Mouse (Mus musculus) CH12.LX (cell line): ENCODE results near the gene 1700080E11Rik. TPM values are rescaled to one million over a fixed set of nuclear protein-coding genes. Genes with fewer than 3 reads are reported as not detected.

Experiments
- DNase-seq: peaks from one replicate; pipeline ENCODE4 v3.0.0-alpha.2; 2013; ENCODE audit errors: extremely low read depth
- H3K27ac ChIP-seq: 2 replicates; pipeline ENCODE4 v1.5.1; 2012; ENCODE audit warnings: low read depth, mild to moderate bottlenecking, control low read depth, moderate library complexity; ENCODE audit not compliant: insufficient read depth
- H3K27me3 ChIP-seq: replicated peaks from 2 replicates; pipeline ENCODE3; 2012; ENCODE audit warnings: inconsistent platforms
- H3K36me3 ChIP-seq, 2 experiments: replicated peaks in 1 of 2; 2 replicates each; pipeline versions ENCODE3 to v1.6.1; 2012; ENCODE audit warnings: inconsistent platforms in 1 of 2, low read length in 1 of 2, mild to moderate bottlenecking in 1 of 2, mixed read lengths in 1 of 2, moderate library complexity in 1 of 2; ENCODE audit not compliant: control insufficient read depth in 1 of 2, insufficient read depth in 1 of 2
- H3K4me1 ChIP-seq, 2 experiments: 2 replicates each; pipeline ENCODE4 v1.6.1; 2012; ENCODE audit warnings: inconsistent platforms in 1 of 2, moderate library complexity in 1 of 2; ENCODE audit not compliant: insufficient read depth in 2 of 2, control insufficient read depth in 1 of 2
- H3K4me2 ChIP-seq: 2 replicates; pipeline ENCODE4 v1.6.1; 2012; ENCODE audit warnings: low read depth, mild to moderate bottlenecking, control low read depth; ENCODE audit not compliant: poor library complexity, insufficient read depth, severe bottlenecking
- H3K4me3 ChIP-seq, 3 experiments: fragments of 150-350 bp in 1 of 3; sonication (generic) in 1 of 3; replicated peaks in 1 of 3; 2 replicates each; pipeline versions ENCODE3 to v1.5.1; 2011 to 2012; ENCODE audit warnings: low read depth in 2 of 3, low read length in 2 of 3, mild to moderate bottlenecking in 2 of 3, moderate library complexity in 2 of 3, control low read depth in 1 of 3, improper control_type of control experiment in 1 of 3, inconsistent platforms in 1 of 3, mixed read lengths in 1 of 3; ENCODE audit not compliant: poor library complexity in 1 of 3
- H3K79me2 ChIP-seq: replicated peaks from 2 replicates; pipeline ENCODE4 v1.6.1; 2012; ENCODE audit warnings: mild to moderate bottlenecking, moderate library complexity; ENCODE audit not compliant: control insufficient read depth, poor library complexity, insufficient read depth, severe bottlenecking; ENCODE audit errors: extremely low read depth
- H3K9ac ChIP-seq: 2 replicates; pipeline ENCODE4 v1.6.1; 2012; ENCODE audit warnings: low read depth, mild to moderate bottlenecking, control low read depth, moderate library complexity; ENCODE audit not compliant: insufficient read depth
- H3K9me3 ChIP-seq: replicated peaks from 2 replicates; pipeline ENCODE3; 2012; ENCODE audit warnings: low read length, inconsistent platforms, mixed read lengths
- BHLHE40 ChIP-seq: IDR thresholded peaks from 2 replicates; pipeline ENCODE4 v1.6.1; 2011; ENCODE audit warnings: mild to moderate bottlenecking, low read depth, low read length, improper control_type of control experiment
- CHD2 ChIP-seq: IDR thresholded peaks from 2 replicates; pipeline ENCODE4 v1.6.1; 2011; ENCODE audit warnings: low read length, improper control_type of control experiment
- CTCF ChIP-seq, 2 experiments: IDR thresholded peaks in 1 of 2; conservative IDR thresholded peaks in 1 of 2; 2 replicates each; pipeline ENCODE4 v1.5.1; 2011 to 2012; ENCODE audit warnings: low read depth in 2 of 2, low read length in 2 of 2, improper control_type of control experiment in 1 of 2, inconsistent platforms in 1 of 2, mild to moderate bottlenecking in 1 of 2, moderate library complexity in 1 of 2
- ELF1 ChIP-seq: IDR thresholded peaks from 2 replicates; pipeline ENCODE4 v1.6.1; 2014; ENCODE audit warnings: low read depth, mild to moderate bottlenecking, inconsistent platforms, low read length, improper control_type of control experiment
- HCFC1 ChIP-seq: IDR thresholded peaks from 2 replicates; pipeline ENCODE4 v1.6.1; 2012; ENCODE audit warnings: low read depth, mild to moderate bottlenecking, inconsistent platforms, low read length, improper control_type of control experiment
- JUN ChIP-seq: IDR thresholded peaks from 2 replicates; pipeline ENCODE4 v1.6.1; 2011; ENCODE audit warnings: low read depth, mild to moderate bottlenecking, low read length, improper control_type of control experiment, moderate library complexity; ENCODE audit not compliant: insufficient read depth
- KAT2A ChIP-seq: IDR thresholded peaks from 2 replicates; pipeline ENCODE4 v1.6.1; 2012; ENCODE audit warnings: low read length, improper control_type of control experiment, inconsistent platforms; ENCODE audit not compliant: insufficient replicate concordance
- POLR2A ChIP-seq: IDR thresholded peaks from 2 replicates; pipeline ENCODE4 v1.6.1; 2011; ENCODE audit warnings: low read depth, mild to moderate bottlenecking, improper control_type of control experiment, low read length
- RAD21 ChIP-seq: IDR thresholded peaks from 2 replicates; pipeline ENCODE4 v1.6.1; 2011; ENCODE audit warnings: low read depth, mild to moderate bottlenecking, low read length, improper control_type of control experiment, moderate library complexity
- RCOR1 ChIP-seq: conservative IDR thresholded peaks from 2 replicates; pipeline ENCODE4 v1.6.1; 2012; ENCODE audit warnings: low read depth, mild to moderate bottlenecking, inconsistent platforms, low read length, improper control_type of control experiment
- USF1 ChIP-seq: IDR thresholded peaks from 2 replicates; pipeline ENCODE4 v1.6.1; 2014; ENCODE audit warnings: low read depth, mild to moderate bottlenecking, inconsistent platforms, low read length, improper control_type of control experiment
- USF2 ChIP-seq: conservative IDR thresholded peaks from 2 replicates; pipeline ENCODE4 v1.6.1; 2011; ENCODE audit warnings: low read depth, low read length, improper control_type of control experiment
- ZMIZ1 ChIP-seq: IDR thresholded peaks from 2 replicates; pipeline ENCODE4 v1.6.1; 2012; ENCODE audit warnings: low read depth, mild to moderate bottlenecking, inconsistent platforms, low read length, improper control_type of control experiment
- dilution Hi-C: fragments of 300-500 bp; cut with MboI; formaldehyde crosslinking; loops from 2 replicates; pipeline ENCODE4 v1.14.3; 2020; ENCODE audit warnings: low sequenced_read_pairs; ENCODE audit not compliant: extremely low pct_unique_long_range_greater_than_20kb, extremely low pct_ligation_motif_present
- in situ Hi-C: fragments of 300-500 bp; cut with MboI; formaldehyde crosslinking; loops from 3 replicates; pipeline ENCODE4 v1.14.3; 2019; ENCODE audit warnings: low sequenced_read_pairs, low pct_ligation_motif_present, low pct_unique_long_range_greater_than_20kb, mixed read lengths
- polyA plus RNA-seq: library from polyadenylated mRNA; unstranded; fragments of >175 nt; gene quantifications from 2 replicates; pipeline ENCODE4 v1.2.1, GENCODE M21; 2012; ENCODE audit warnings: low read depth; ENCODE audit not compliant: insufficient read length
- total RNA-seq, 2 experiments: library from RNA; depleted of rRNA; stranded (reverse); fragments of 300-350 nt in 1 of 2; fragments of >200 nt in 1 of 2; gene quantifications; 2 replicates each; pipeline ENCODE4 v1.2.3; 2012 to 2014

Gene 1700080E11Rik
- total and polyA plus RNA-seq, 3 experiments: not detected

DNA sequence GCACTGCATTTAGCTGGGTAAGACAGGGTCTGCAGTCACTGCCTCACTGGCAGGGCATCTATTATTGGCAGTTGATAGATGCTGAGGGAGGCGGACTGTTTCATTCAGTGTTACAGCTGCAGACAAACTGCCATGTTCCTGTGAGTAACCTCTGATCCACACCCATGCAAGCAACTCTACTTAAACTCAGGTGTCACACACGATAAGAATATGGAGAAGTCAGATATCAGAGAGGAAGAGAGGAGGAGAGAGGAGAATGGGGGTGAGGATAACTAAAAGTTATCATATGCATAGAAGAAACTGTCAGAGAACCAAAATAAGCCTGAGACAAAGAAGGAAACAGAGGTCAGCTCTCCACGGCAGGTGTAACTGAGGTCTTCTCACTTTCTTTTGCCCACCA, 37.5 kb upstream of the 1700080E11Rik start:
- Histone ChIP-seq H3K27ac (no peak overlapping the region), H3K4me2 (no peak overlapping the region), H3K9ac (no peak overlapping the region), H3K4me1 (peaks cover 8 to 20% of the 10 kb centered on the region in 2 experiments; a peak in 3 of 4 replicates), H3K4me3 (no peak overlapping the region), H3K27me3 (peaks cover 2% of the 10 kb centered on the region)
- in situ Hi-C loops: no loop called here
- DNase-seq: no peak
- dilution Hi-C loops: no loop called here
- TF ChIP-seq CTCF (conservative IDR thresholded peaks at IDR 0.05 in 1 of 2, IDR thresholded peaks at IDR 0.05 in 1 of 2; ENCODE audit: low read depth in 2 of 2, low read length in 2 of 2): no peak
- TF ChIP-seq JUN: no peak
- TF ChIP-seq HCFC1: no peak
- TF ChIP-seq, all 38 proteins: peak for 0
- H3K79me2 ChIP-seq: no peaks in the 10 kb centered on the region
- no peaks in the 10 kb centered on the region for H3K36me3 ChIP-seq
- H3K9me3 ChIP-seq: no peaks in the 10 kb centered on the region

DNA sequence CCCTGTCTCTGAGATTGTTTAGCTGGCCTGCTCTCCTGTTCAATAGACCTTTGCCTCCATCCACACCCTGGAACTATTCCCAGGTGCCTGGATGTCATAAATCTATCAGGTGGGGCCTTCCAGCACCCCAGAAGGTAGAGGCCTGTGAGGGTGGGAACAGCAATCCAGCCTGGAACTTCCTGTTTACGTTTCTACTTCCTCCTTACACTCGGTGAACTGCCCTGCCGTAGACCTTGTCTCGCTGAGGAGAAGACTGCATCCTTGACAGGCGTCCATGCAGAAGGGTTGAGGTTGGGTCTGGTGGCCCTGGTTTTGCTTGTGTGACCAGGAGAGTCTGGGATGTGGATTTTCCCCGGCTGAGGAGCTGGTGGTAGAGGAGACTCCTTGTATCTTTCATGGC, 5.7 kb downstream of the 1700080E11Rik start:
- no peak for DNase-seq
- dilution Hi-C loops: no loop called here
- TF ChIP-seq POLR2A (no peak), JUN (no peak), ZMIZ1 (no peak), BHLHE40 (no peak), RCOR1 (no peak), RAD21 (no peak), ELF1 (no peak), KAT2A (no peak), USF2 (no peak), CHD2 (no peak)
- in situ Hi-C loops: loop anchor here (25.0 kb wide), 1 partner anchor 248 kb away; the partner anchor contains the start of genes Aste1 and Nek11
- Histone ChIP-seq H3K27me3 (no peaks in the 10 kb centered on the region), H3K4me2 (no peak overlapping the region), H3K79me2 (no peaks in the 10 kb centered on the region), H3K4me3 (no peak overlapping the region), H3K27ac (no peak overlapping the region), H3K4me1 (no peaks in the 10 kb centered on the region), H3K9me3 (no peaks in the 10 kb centered on the region), H3K9ac (no peak overlapping the region), H3K36me3 (no peaks in the 10 kb centered on the region)

DNA sequence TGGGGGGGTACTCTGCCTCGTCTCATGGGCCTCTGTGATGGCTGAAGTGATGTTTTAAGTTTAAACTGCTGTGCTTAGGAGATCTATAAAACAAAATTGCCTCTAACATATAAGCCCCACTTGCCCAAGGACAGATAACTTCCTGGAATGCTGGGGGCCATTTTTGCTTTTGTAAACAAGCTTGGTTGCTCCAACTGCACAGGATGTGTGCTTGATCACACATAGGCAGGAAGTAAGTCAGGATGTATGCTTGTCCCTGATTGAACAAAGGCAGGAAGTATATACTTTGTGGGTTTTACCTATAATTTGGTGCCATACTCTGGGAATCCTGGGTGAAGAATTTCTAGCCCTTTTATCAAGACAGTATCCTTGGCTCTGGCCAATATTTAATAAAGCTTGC, 8.5 kb downstream of the 1700080E11Rik start:
- no peak overlapping the region for H3K27ac ChIP-seq
- H3K4me2 ChIP-seq: no peak overlapping the region
- no peaks in the 10 kb centered on the region for H3K9me3 ChIP-seq
- no peak overlapping the region for H3K9ac ChIP-seq
- in situ Hi-C loops (loop anchor here (25.0 kb wide), 1 partner anchor 251 kb away; the partner anchor contains the start of genes Aste1 and Nek11), dilution Hi-C loops (no loop called here)
- H3K4me1 ChIP-seq: peaks cover 3 to 9% of the 10 kb centered on the region in 2 experiments
- no peak overlapping the region for H3K4me3 ChIP-seq
- no peaks in the 10 kb centered on the region for H3K36me3 ChIP-seq
- no peak for TF ChIP-seq USF1
- TF ChIP-seq ELF1: 0 out of 2 replicates have a peak, but pooled peaks have one; percentile 15
- TF ChIP-seq, all 38 proteins: peak for 1
- Histone ChIP-seq H3K27me3 (no peaks in the 10 kb centered on the region), H3K79me2 (no peaks in the 10 kb centered on the region)
- no peak for DNase-seq
